Mouse (Mus musculus) limb, embryonic 14.5 days (tissue): ENCODE data around the gene Gm13030. TPM values are rescaled to one million over a fixed set of nuclear protein-coding genes. Genes with fewer than 3 reads are reported as not detected.

Experiments
- ATAC-seq: fragments of 200-750 bp; cut with Nextera tagmentation; 2 replicates; pipeline ENCODE4 v1.8.0; 2017; ENCODE audit warnings: low read depth, moderate number of reproducible peaks, moderate TSS enrichment; ENCODE audit not compliant: low FRiP score
- DNase-seq: peaks from one replicate; pipeline ENCODE4 v3.0.0-alpha.2; 2015; ENCODE audit warnings: low spot score
- H3K27ac ChIP-seq: fragments of 300-500 bp; sonication (generic); replicated peaks from 2 replicates; pipeline ENCODE4 v1.5.1; 2014; ENCODE audit warnings: low read depth, mild to moderate bottlenecking, low read length, moderate library complexity, mixed read lengths
- H3K27me3 ChIP-seq: fragments of 300-500 bp; sonication (generic); 2 replicates; pipeline ENCODE4 v1.6.1; 2014; ENCODE audit warnings: low read length, mixed read lengths; ENCODE audit not compliant: control insufficient read depth, insufficient read depth
- H3K36me3 ChIP-seq: fragments of 300-500 bp; sonication (generic); 2 replicates; pipeline ENCODE4 v1.6.1; 2014; ENCODE audit warnings: mild to moderate bottlenecking, low read length, moderate library complexity, mixed read lengths; ENCODE audit not compliant: control insufficient read depth, insufficient read depth
- H3K4me1 ChIP-seq: fragments of 300-500 bp; sonication (generic); 2 replicates; pipeline ENCODE4 v1.6.1; 2014; ENCODE audit warnings: antibody characterized with exemption, low read length, mixed read lengths; ENCODE audit not compliant: control insufficient read depth, insufficient read depth
- H3K4me2 ChIP-seq: fragments of 300-500 bp; sonication (generic); replicated peaks from 2 replicates; pipeline ENCODE4 v1.6.1; 2014; ENCODE audit warnings: low read depth, mild to moderate bottlenecking, low read length, moderate library complexity; ENCODE audit not compliant: severe bottlenecking
- H3K4me3 ChIP-seq: fragments of 300-500 bp; sonication (generic); replicated peaks from 2 replicates; pipeline ENCODE4 v1.5.1; 2014; ENCODE audit warnings: low read length
- H3K9ac ChIP-seq: fragments of 300-500 bp; sonication (generic); 2 replicates; pipeline ENCODE4 v1.6.1; 2014; ENCODE audit warnings: mild to moderate bottlenecking, low read depth, low read length, moderate library complexity; ENCODE audit not compliant: severe bottlenecking
- H3K9me3 ChIP-seq: fragments of 300-500 bp; sonication (generic); 2 replicates; pipeline ENCODE4 v1.6.1; 2016; ENCODE audit warnings: low read length; ENCODE audit not compliant: control insufficient read depth
- POLR2A ChIP-seq: fragments of 200-500 bp; IDR thresholded peaks from 2 replicates; pipeline ENCODE4 v1.8.0; 2012; ENCODE audit warnings: inconsistent platforms, mild to moderate bottlenecking, moderate library complexity, borderline replicate concordance; ENCODE audit not compliant: insufficient read depth, insufficient read length; ENCODE audit errors: extremely low read depth
- WGBS: fragments of 180-500 bp; shearing (Covaris S2); extraction: QIAGEN DNeasy Blood & Tissue Kit; methylation state at CpG from one replicate; pipeline ENCODE4 v1.1.7; 2014; 5-methylcytosine and 5-hydroxymethylcytosine counted together
- polyA plus RNA-seq, 2 experiments: library from polyadenylated mRNA; depleted of rRNA in 1 of 2; stranded (reverse) in 1 of 2; unstranded in 1 of 2; fragments of >200 nt; fragmentation: Nextera tagmentation in 1 of 2; extraction: Ambion mirVana in 1 of 2; gene quantifications; 2 replicates each; pipeline versions ENCODE4 v1.2.1 to v1.2.3; 2012 to 2014

The Gm13030 gene
- polyA plus RNA-seq, 2 experiments: not detected

- DNase-seq (peak; percentile 37), ATAC-seq (no peak; the same call in 1 of the 2 replicates)
- no peaks in the 10 kb centered on the region for H3K9me3 ChIP-seq
- 4% methylated on average over 4 of the region's 4 CpGs for WGBS
- H3K27ac ChIP-seq: no peak overlapping the region
- no peak overlapping the region for H3K4me3 ChIP-seq
- no peak overlapping the region for H3K4me2 ChIP-seq
- H3K36me3 ChIP-seq: no peaks in the 10 kb centered on the region
- H3K4me1 ChIP-seq: no peaks in the 10 kb centered on the region
- no peak overlapping the region for H3K9ac ChIP-seq
- no peaks in the 10 kb centered on the region for H3K27me3 ChIP-seq
- no peak for TF ChIP-seq POLR2A
Observed at GRCm38 (mm10) chr4:138851463-138851862, 22.3 kb downstream of the Gm13030 start.

GRCm38 (mm10) chr4:138841386-138841785 is 32.4 kb downstream of the Gm13030 start:
- DNase-seq: no peak
- H3K9ac ChIP-seq: no peak overlapping the region

GRCm38 (mm10) chr4:138840726-138841125 is 33.0 kb downstream of the Gm13030 start:
- H3K9me3 ChIP-seq: no peaks in the 10 kb centered on the region
- H3K27ac ChIP-seq: no peak overlapping the region
- WGBS: 79% methylated on average over 8 of the region's 8 CpGs
- DNase-seq (no peak), ATAC-seq (no peak)
- H3K9ac ChIP-seq: no peak overlapping the region
- H3K4me2 ChIP-seq: no peak overlapping the region
- no peaks in the 10 kb centered on the region for H3K27me3 ChIP-seq
- TF ChIP-seq POLR2A: no peak
- H3K4me1 ChIP-seq: no peaks in the 10 kb centered on the region
- H3K36me3 ChIP-seq: no peaks in the 10 kb centered on the region
- no peak overlapping the region for H3K4me3 ChIP-seq

More at GRCm38 (mm10) chr4:138841386-138841785, 32.4 kb downstream of the Gm13030 start:
- Histone ChIP-seq H3K9me3 (no peaks in the 10 kb centered on the region), H3K4me3 (no peak overlapping the region), H3K4me1 (no peaks in the 10 kb centered on the region), H3K4me2 (no peak overlapping the region), H3K27me3 (no peaks in the 10 kb centered on the region), H3K27ac (no peak overlapping the region), H3K36me3 (no peaks in the 10 kb centered on the region)
- WGBS: 81% methylated on average over 7 of the region's 7 CpGs
- ATAC-seq: no peak
- no peak for TF ChIP-seq POLR2A

GRCm38 (mm10) chr4:138839806-138840205 is 34.0 kb downstream of the Gm13030 start:
- no peak overlapping the region for H3K4me2 ChIP-seq
- WGBS: 68% methylated on average over 6 of the region's 6 CpGs
- no peaks in the 10 kb centered on the region for H3K9me3 ChIP-seq
- H3K36me3 ChIP-seq: no peaks in the 10 kb centered on the region
- TF ChIP-seq POLR2A: no peak
- H3K27ac ChIP-seq: no peak overlapping the region
- H3K4me1 ChIP-seq: no peaks in the 10 kb centered on the region
- no peak overlapping the region for H3K9ac ChIP-seq
- ATAC-seq (no peak), DNase-seq (no peak)
- no peaks in the 10 kb centered on the region for H3K27me3 ChIP-seq
- H3K4me3 ChIP-seq: no peak overlapping the region

- DNase-seq (peak; percentile 48), ATAC-seq (peak; percentile 63; the same call in 1 of the 2 replicates)
- Histone ChIP-seq H3K4me1 (peaks cover 16% of the 10 kb centered on the region), H3K9ac (no peak overlapping the region), H3K4me2 (no peak overlapping the region), H3K27ac (no peak overlapping the region), H3K9me3 (no peaks in the 10 kb centered on the region), H3K27me3 (no peaks in the 10 kb centered on the region), H3K36me3 (no peaks in the 10 kb centered on the region), H3K4me3 (no peak overlapping the region)
- no peak for TF ChIP-seq POLR2A
- 47% methylated on average over 11 of the region's 11 CpGs for WGBS
Observed at GRCm38 (mm10) chr4:138827147-138827546, 46.6 kb downstream of the Gm13030 start.
